Mouse (Mus musculus) c-Kit-positive CD71-positive TER-119-negative erythroid progenitor cells, embryonic 14.5 days (primary cell): ENCODE results near the gene Hapln3.

Experiments used
- DNase-seq: peaks from one replicate; pipeline ENCODE4 v3.0.0-alpha.2; 2013; ENCODE audit warnings: low read depth

Gene Hapln3

GRCm38 (mm10) chr7:79068231-79068630 is 62.6 kb downstream of the Hapln3 start:
- DNase-seq, result no peak

DNA sequence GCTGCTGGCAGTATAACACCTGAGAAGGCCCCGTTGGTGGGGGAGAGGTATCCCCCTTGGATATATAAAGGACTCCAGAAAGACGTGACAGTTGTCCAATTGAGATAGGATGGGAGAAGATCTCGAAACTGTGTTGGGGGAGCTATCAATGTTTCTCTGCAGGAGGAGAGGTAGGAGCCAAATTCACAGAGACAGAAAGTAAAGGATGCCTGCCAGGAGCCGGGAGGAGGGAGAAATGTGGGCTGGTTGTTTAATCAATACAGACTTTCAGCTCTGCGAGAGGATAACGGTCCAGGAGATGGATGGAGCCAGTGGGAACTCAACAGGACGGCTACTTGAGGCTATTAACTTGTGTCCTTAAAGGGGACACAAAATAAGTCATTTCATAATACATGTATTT is 63.4 kb downstream of the Hapln3 start:
- DNase-seq, result no peak
